Mouse (Mus musculus): ENCODE results near the gene Igfbp5. TPM values are rescaled to one million over a fixed set of nuclear protein-coding genes. Genes with fewer than 3 reads are reported as not detected.

Gene Igfbp5
- polyA plus RNA-seq, 1 experiment = 273 TPM

- Histone ChIP-seq H3K27me3 (replicated peaks; ENCODE audit: control insufficient read depth, insufficient read depth, low read length) (no peaks in the 10 kb centered on the region), H3K27ac (ENCODE audit: insufficient read depth, low read depth, low read length) (no peak overlapping the region), H3K36me3 (ENCODE audit: control insufficient read depth, insufficient read depth, low read length) (no peaks in the 10 kb centered on the region), H3K4me3 (ENCODE audit: insufficient read depth, low read depth, low read length) (no peak overlapping the region), H3K4me1 (ENCODE audit: control insufficient read depth, insufficient read depth, low read length) (no peaks in the 10 kb centered on the region)
- TF ChIP-seq CTCF (conservative IDR thresholded peaks at IDR 0.05; ENCODE audit: insufficient read depth, insufficient read length, low read depth, low read length) = no peak
- TF ChIP-seq POLR2A (IDR thresholded peaks at IDR 0.05; ENCODE audit: low read depth, low read length) = no peak
- no peak for DNase-seq
- 86% methylated on average over 18 of the region's 18 CpGs for WGBS
These were observed 31.8 kb downstream of the Igfbp5 start for GRCm38 (mm10) chr1:72842666-72843459.

- no peak overlapping the region for H3K4me3 ChIP-seq (ENCODE audit: insufficient read depth, low read depth, low read length)
- no peak overlapping the region for H3K27ac ChIP-seq (ENCODE audit: insufficient read depth, low read depth, low read length)
- no peaks in the 10 kb centered on the region for H3K36me3 ChIP-seq (ENCODE audit: control insufficient read depth, insufficient read depth, low read length)
- H3K27me3 ChIP-seq (replicated peaks; ENCODE audit: control insufficient read depth, insufficient read depth, low read length) = no peaks in the 10 kb centered on the region
- 84% methylated on average over 7 of the region's 7 CpGs for WGBS
- no peaks in the 10 kb centered on the region for H3K4me1 ChIP-seq (ENCODE audit: control insufficient read depth, insufficient read depth, low read length)
- no peak for DNase-seq
- no peak for TF ChIP-seq CTCF (conservative IDR thresholded peaks at IDR 0.05; ENCODE audit: insufficient read depth, insufficient read length, low read depth, low read length)
- no peak for TF ChIP-seq POLR2A (IDR thresholded peaks at IDR 0.05; ENCODE audit: low read depth, low read length)
These were observed 34.9 kb downstream of the Igfbp5 start for GRCm38 (mm10) chr1:72839791-72840190.

GRCm38 (mm10) chr1:72839356-72839755 is 35.3 kb downstream of the Igfbp5 start:
- 58% methylated on average over 8 of the region's 8 CpGs for WGBS
- no peak for TF ChIP-seq POLR2A (IDR thresholded peaks at IDR 0.05; ENCODE audit: low read depth, low read length)
- H3K36me3 ChIP-seq (ENCODE audit: control insufficient read depth, insufficient read depth, low read length) = no peaks in the 10 kb centered on the region
- DNase-seq = no peak
- H3K4me3 ChIP-seq (ENCODE audit: insufficient read depth, low read depth, low read length) = no peak overlapping the region
- no peaks in the 10 kb centered on the region for H3K4me1 ChIP-seq (ENCODE audit: control insufficient read depth, insufficient read depth, low read length)
- H3K27me3 ChIP-seq (replicated peaks; ENCODE audit: control insufficient read depth, insufficient read depth, low read length) = no peaks in the 10 kb centered on the region
- no peak overlapping the region for H3K27ac ChIP-seq (ENCODE audit: insufficient read depth, low read depth, low read length)

- DNase-seq = no peak
- WGBS = 75% methylated on average over 4 of the region's 4 CpGs
- no peak overlapping the region for H3K4me3 ChIP-seq (ENCODE audit: insufficient read depth, low read depth, low read length)
- TF ChIP-seq CTCF (conservative IDR thresholded peaks at IDR 0.05; ENCODE audit: insufficient read depth, insufficient read length, low read depth, low read length) (no peak), POLR2A (IDR thresholded peaks at IDR 0.05; ENCODE audit: low read depth, low read length) (no peak)
- H3K27ac ChIP-seq (ENCODE audit: insufficient read depth, low read depth, low read length) = no peak overlapping the region
- no peaks in the 10 kb centered on the region for H3K27me3 ChIP-seq (replicated peaks; ENCODE audit: control insufficient read depth, insufficient read depth, low read length)
- H3K36me3 ChIP-seq (ENCODE audit: control insufficient read depth, insufficient read depth, low read length) = no peaks in the 10 kb centered on the region
- H3K4me1 ChIP-seq (ENCODE audit: control insufficient read depth, insufficient read depth, low read length) = no peaks in the 10 kb centered on the region
These were observed 41.1 kb downstream of the Igfbp5 start for GRCm38 (mm10) chr1:72833563-72833962.

GRCm38 (mm10) chr1:72832715-72833153 is 42.0 kb downstream of the Igfbp5 start:
- WGBS = 18% methylated on average over 3 of the region's 3 CpGs
- TF ChIP-seq POLR2A (IDR thresholded peaks at IDR 0.05; ENCODE audit: low read depth, low read length) (no peak), CTCF (conservative IDR thresholded peaks at IDR 0.05; ENCODE audit: insufficient read depth, insufficient read length, low read depth, low read length) (no peak)
- no peak overlapping the region for H3K27ac ChIP-seq (ENCODE audit: insufficient read depth, low read depth, low read length)

DNA sequence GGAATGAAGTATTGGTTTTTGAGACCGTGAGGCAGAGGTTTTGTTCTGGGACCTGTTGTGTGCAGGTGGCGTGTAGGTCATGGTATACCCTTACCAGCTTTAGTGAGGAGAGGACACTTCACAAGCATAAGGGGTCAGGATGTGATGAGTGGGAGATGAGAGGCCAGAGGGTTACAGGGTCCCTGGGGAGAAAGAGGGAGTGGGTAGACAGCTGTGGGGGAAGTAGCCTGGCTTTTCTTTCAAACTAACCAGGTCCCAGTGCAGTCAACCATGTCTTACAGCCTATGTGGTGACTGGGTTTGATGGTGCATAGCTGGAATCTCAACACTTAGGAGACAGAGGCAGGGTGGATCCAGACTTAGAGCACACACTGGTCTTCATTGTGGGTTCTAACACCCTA is 44.2 kb downstream of the Igfbp5 start:
- Histone ChIP-seq H3K27ac (ENCODE audit: insufficient read depth, low read depth, low read length) (no peak overlapping the region), H3K4me1 (ENCODE audit: control insufficient read depth, insufficient read depth, low read length) (no peaks in the 10 kb centered on the region), H3K36me3 (ENCODE audit: control insufficient read depth, insufficient read depth, low read length) (no peaks in the 10 kb centered on the region), H3K27me3 (replicated peaks; ENCODE audit: control insufficient read depth, insufficient read depth, low read length) (no peaks in the 10 kb centered on the region), H3K4me3 (ENCODE audit: insufficient read depth, low read depth, low read length) (no peak overlapping the region)
- no peak for DNase-seq
- no peak for TF ChIP-seq CTCF (conservative IDR thresholded peaks at IDR 0.05; ENCODE audit: insufficient read depth, insufficient read length, low read depth, low read length)
- no peak for TF ChIP-seq POLR2A (IDR thresholded peaks at IDR 0.05; ENCODE audit: low read depth, low read length)
- 83% methylated on average over 2 of the region's 2 CpGs for WGBS

More at GRCm38 (mm10) chr1:72832715-72833153, 42.0 kb downstream of the Igfbp5 start:
- H3K27me3 ChIP-seq (replicated peaks; ENCODE audit: control insufficient read depth, insufficient read depth, low read length) = no peaks in the 10 kb centered on the region
- no peak overlapping the region for H3K4me3 ChIP-seq (ENCODE audit: insufficient read depth, low read depth, low read length)
- H3K4me1 ChIP-seq (ENCODE audit: control insufficient read depth, insufficient read depth, low read length) = no peaks in the 10 kb centered on the region
- H3K36me3 ChIP-seq (ENCODE audit: control insufficient read depth, insufficient read depth, low read length) = no peaks in the 10 kb centered on the region
- DNase-seq = peak; percentile 56

DNA sequence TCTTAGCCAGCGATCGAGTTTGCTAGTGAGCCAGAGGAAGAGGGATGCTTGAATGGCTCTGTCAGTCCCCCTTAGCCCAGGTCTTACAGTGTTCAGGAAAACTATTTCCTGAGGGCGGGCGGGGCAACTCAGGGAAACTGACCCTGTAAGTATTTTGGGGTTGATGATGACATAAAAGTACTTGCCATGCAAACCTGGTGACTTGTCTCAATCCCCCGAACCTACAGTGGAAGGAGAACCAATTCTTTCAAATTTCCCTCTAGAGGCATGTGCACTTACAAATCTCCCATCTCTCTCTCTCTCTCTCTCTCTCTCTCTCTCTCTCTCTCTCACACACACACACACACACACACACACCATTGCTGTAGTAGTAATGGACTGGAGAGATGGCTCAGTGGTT is 45.8 kb downstream of the Igfbp5 start:
- no peak for TF ChIP-seq CTCF (conservative IDR thresholded peaks at IDR 0.05; ENCODE audit: insufficient read depth, insufficient read length, low read depth, low read length)
- TF ChIP-seq POLR2A (IDR thresholded peaks at IDR 0.05; ENCODE audit: low read depth, low read length) = no peak
- Histone ChIP-seq H3K27ac (ENCODE audit: insufficient read depth, low read depth, low read length) (no peak overlapping the region), H3K4me3 (ENCODE audit: insufficient read depth, low read depth, low read length) (no peak overlapping the region), H3K4me1 (ENCODE audit: control insufficient read depth, insufficient read depth, low read length) (0 out of 2 replicates have a peak, but pooled peaks cover 5% of the 10 kb centered on the region), H3K27me3 (replicated peaks; ENCODE audit: control insufficient read depth, insufficient read depth, low read length) (peaks cover 3% of the 10 kb centered on the region; the same call in 1 of the 2 replicates), H3K36me3 (ENCODE audit: control insufficient read depth, insufficient read depth, low read length) (no peaks in the 10 kb centered on the region)
- no peak for DNase-seq
- 87% methylated on average over 5 of the region's 5 CpGs for WGBS
